Mouse (Mus musculus) urinary bladder, postnatal 36 days (tissue): ENCODE results near the gene Mtf2.
"Not testable (repeated sequence)": the region's sequence is repeated elsewhere in the genome, so short reads cannot be mapped to it uniquely, and the experiment has no call there.

Experiments
- DNase-seq, 2 experiments: peaks; one replicate each; pipeline ENCODE4 v3.0.0; 2022; ENCODE audit warnings: low spot score in 2 of 2, mixed read lengths in 1 of 2

Gene Mtf2

GRCm38 (mm10) chr5:108082380-108082779 is 16.9 kb downstream of the Mtf2 start:
- DNase-seq = no peak

- no peak for DNase-seq
Observed at GRCm38 (mm10) chr5:108085440-108085839, 20.0 kb downstream of the Mtf2 start.

- not testable (repeated sequence) for DNase-seq
Observed at GRCm38 (mm10) chr5:108092731-108093130, 27.3 kb downstream of the Mtf2 start.

GRCm38 (mm10) chr5:108097676-108098075 is 32.2 kb downstream of the Mtf2 start:
- no peak for DNase-seq

GRCm38 (mm10) chr5:108100196-108100595 is 34.7 kb downstream of the Mtf2 start:
- DNase-seq = no peak

GRCm38 (mm10) chr5:108104306-108104705 is 38.8 kb downstream of the Mtf2 start:
- DNase-seq = no peak

GRCm38 (mm10) chr5:108109346-108109745 is 43.9 kb downstream of the Mtf2 start:
- no peak for DNase-seq

- no peak for DNase-seq
Observed at GRCm38 (mm10) chr5:108117693-108118092, 52.2 kb downstream of the Mtf2 start.

- DNase-seq = no peak
Observed at GRCm38 (mm10) chr5:108120221-108120900, 54.9 kb downstream of the Mtf2 start.

GRCm38 (mm10) chr5:108131849-108132440 is 66.5 kb downstream of the Mtf2 start:
- peak in 1 of 2 experiments; percentile 69 for DNase-seq

- DNase-seq = peak; percentile 94 to 97
Observed at GRCm38 (mm10) chr5:108132441-108133243, 67.2 kb downstream of the Mtf2 start, which contains the start of the genes Tmed5 and Ccdc18. Gene Tmed5, minus strand, starts transcription at chr5:108132620. Gene Ccdc18, plus strand, starts transcription at chr5:108132875.

- no peak for DNase-seq
Observed at GRCm38 (mm10) chr5:108152592-108152991, 87.1 kb downstream of the Mtf2 start.
